Mouse (Mus musculus): ENCODE results near the gene Hspb7. TPM values are rescaled to one million over a fixed set of nuclear protein-coding genes. Genes with fewer than 3 reads are reported as not detected.

Hspb7 gene
- polyA plus RNA-seq, 1 experiment from 2014 or later, result 266 TPM

GRCm38 (mm10) chr4:141446211-141446610, 25.6 kb downstream of the Hspb7 start:
- Histone ChIP-seq H3K9me3 (ENCODE audit: control insufficient read depth, low read length) (no peaks in the 10 kb centered on the region), H3K27me3 (ENCODE audit: control insufficient read depth, insufficient read depth, low read length) (no peaks in the 10 kb centered on the region), H3K9ac (ENCODE audit: low read length) (no peak overlapping the region), H3K4me2 (ENCODE audit: low read length) (no peak overlapping the region), H3K4me1 (ENCODE audit: control insufficient read depth in 2 of 2, insufficient read depth in 2 of 2, low read length in 2 of 2) (peaks cover 7 to 21% of the 10 kb centered on the region in 2 experiments), H3K4me3 (ENCODE audit: control insufficient read depth in 1 of 2, insufficient read depth in 1 of 2, low read depth in 1 of 2, low read length in 2 of 2) (no peak overlapping the region), H3K36me3 (ENCODE audit: control insufficient read depth, insufficient read depth, low read length) (peaks cover 31% of the 10 kb centered on the region), H3K27ac (replicated peaks in 1 of 2; ENCODE audit: control insufficient read depth in 1 of 2, insufficient read depth in 1 of 2, low read depth in 2 of 2, low read length in 2 of 2) (no peak overlapping the region)
- ATAC-seq (ENCODE audit: insufficient number of reproducible peaks, insufficient read depth, low FRiP score, low read depth), result no peak
- 60% methylated on average over 7 of the region's 7 CpGs for WGBS

GRCm38 (mm10) chr4:141451251-141451650, 30.7 kb downstream of the Hspb7 start:
- Histone ChIP-seq H3K9ac (ENCODE audit: low read length) (no peak overlapping the region), H3K4me1 (ENCODE audit: control insufficient read depth in 2 of 2, insufficient read depth in 2 of 2, low read length in 2 of 2) (no peaks in the 10 kb centered on the region; a peak in 2 of 4 replicates), H3K27me3 (ENCODE audit: control insufficient read depth, insufficient read depth, low read length) (no peaks in the 10 kb centered on the region), H3K4me3 (ENCODE audit: control insufficient read depth in 1 of 2, insufficient read depth in 1 of 2, low read depth in 1 of 2, low read length in 2 of 2) (no peak overlapping the region), H3K9me3 (ENCODE audit: control insufficient read depth, low read length) (no peaks in the 10 kb centered on the region), H3K4me2 (ENCODE audit: low read length) (no peak overlapping the region), H3K27ac (replicated peaks in 1 of 2; ENCODE audit: control insufficient read depth in 1 of 2, insufficient read depth in 1 of 2, low read depth in 2 of 2, low read length in 2 of 2) (no peak overlapping the region), H3K36me3 (ENCODE audit: control insufficient read depth, insufficient read depth, low read length) (peaks cover 49% of the 10 kb centered on the region)
- ATAC-seq (ENCODE audit: insufficient number of reproducible peaks, insufficient read depth, low FRiP score, low read depth), result no peak
- WGBS, result 84% methylated on average over 2 of the region's 2 CpGs

DNA sequence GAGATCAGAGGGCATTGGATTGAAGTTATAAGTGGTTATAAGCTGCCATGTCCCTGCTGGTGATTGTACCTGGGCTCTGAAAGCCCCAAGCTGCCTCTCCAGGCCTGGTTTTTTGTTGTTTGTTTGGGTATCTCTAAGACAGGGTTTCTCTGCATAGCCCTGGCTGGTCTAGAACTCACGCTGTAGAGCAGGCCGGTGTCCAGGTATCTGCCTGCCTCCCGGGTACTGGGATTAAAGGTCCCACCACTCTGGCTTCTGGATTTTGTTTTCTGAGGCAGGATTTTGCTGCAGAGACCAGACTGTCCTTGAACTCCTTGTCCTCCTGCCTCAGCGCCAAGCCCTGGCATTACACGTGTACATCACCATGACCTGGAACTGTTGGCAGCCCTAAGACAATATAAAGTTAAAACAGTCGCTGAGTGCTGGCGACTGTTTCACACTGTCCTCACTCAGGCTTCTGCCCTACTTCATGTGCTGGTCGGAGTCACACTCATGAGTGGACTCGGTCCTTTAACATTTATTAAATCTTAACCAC, 31.4 kb downstream of the Hspb7 start:
- 94% methylated on average over 9 of the region's 9 CpGs for WGBS
- H3K27ac ChIP-seq (replicated peaks in 1 of 2; ENCODE audit: control insufficient read depth in 1 of 2, insufficient read depth in 1 of 2, low read depth in 2 of 2, low read length in 2 of 2), result no peak overlapping the region
- no peak overlapping the region for H3K4me3 ChIP-seq (ENCODE audit: control insufficient read depth in 1 of 2, insufficient read depth in 1 of 2, low read depth in 1 of 2, low read length in 2 of 2)
- no peaks in the 10 kb centered on the region for H3K9me3 ChIP-seq (ENCODE audit: control insufficient read depth, low read length)
- H3K9ac ChIP-seq (ENCODE audit: low read length), result no peak overlapping the region
- H3K4me1 ChIP-seq (ENCODE audit: control insufficient read depth in 2 of 2, insufficient read depth in 2 of 2, low read length in 2 of 2), result no peaks in the 10 kb centered on the region
- no peak for ATAC-seq (ENCODE audit: insufficient number of reproducible peaks, insufficient read depth, low FRiP score, low read depth)
- H3K36me3 ChIP-seq (ENCODE audit: control insufficient read depth, insufficient read depth, low read length), result peaks cover 45% of the 10 kb centered on the region
- no peaks in the 10 kb centered on the region for H3K27me3 ChIP-seq (ENCODE audit: control insufficient read depth, insufficient read depth, low read length)
- no peak overlapping the region for H3K4me2 ChIP-seq (ENCODE audit: low read length)

DNA sequence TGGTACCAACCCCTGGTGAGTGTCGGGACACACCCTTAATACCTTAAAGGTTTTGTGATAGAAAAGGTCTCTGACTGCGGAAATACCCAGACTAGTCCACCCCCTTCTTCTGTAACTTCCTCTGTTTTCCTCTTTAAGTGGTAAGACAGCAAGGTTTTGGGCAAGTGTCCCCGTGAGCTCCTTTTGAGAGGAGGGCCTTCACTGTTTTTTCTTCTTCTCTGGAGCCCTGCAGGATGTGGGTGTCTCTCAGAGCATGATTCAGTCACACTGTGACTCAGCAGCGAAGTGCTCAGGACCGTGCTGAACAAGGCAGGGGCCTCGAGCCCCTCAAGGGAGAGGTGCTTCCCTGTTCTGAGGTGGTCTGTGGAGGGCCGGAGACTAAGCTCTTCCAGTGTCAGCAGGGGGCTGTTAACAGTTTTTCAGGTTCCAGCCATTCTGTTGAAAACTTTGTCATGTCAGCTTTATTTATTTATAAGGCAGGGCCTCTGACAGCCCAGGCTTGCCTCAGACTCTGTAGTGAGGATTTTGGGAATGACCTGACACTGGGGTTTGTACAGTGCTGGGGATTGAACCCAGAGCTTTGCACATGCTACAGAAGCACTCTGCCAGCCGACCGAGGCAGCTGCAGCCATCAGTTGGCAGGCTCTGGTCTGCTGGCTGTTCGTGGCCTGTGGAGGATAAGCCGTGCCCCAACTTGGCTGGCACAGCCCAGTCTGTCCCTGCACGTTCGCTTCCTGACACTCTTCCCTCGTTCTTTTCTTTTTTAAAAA, 34.2 kb downstream of the Hspb7 start:
- 71% methylated on average over 14 of the region's 14 CpGs for WGBS
- H3K27ac ChIP-seq (replicated peaks in 1 of 2; ENCODE audit: control insufficient read depth in 1 of 2, insufficient read depth in 1 of 2, low read depth in 2 of 2, low read length in 2 of 2), result no peak overlapping the region
- ATAC-seq (ENCODE audit: insufficient number of reproducible peaks, insufficient read depth, low FRiP score, low read depth), result no peak
- H3K36me3 ChIP-seq (ENCODE audit: control insufficient read depth, insufficient read depth, low read length), result peaks cover 23% of the 10 kb centered on the region
- H3K27me3 ChIP-seq (ENCODE audit: control insufficient read depth, insufficient read depth, low read length), result no peaks in the 10 kb centered on the region
- H3K4me2 ChIP-seq (ENCODE audit: low read length), result no peak overlapping the region
- no peak overlapping the region for H3K9ac ChIP-seq (ENCODE audit: low read length)
- H3K4me1 ChIP-seq (ENCODE audit: control insufficient read depth in 2 of 2, insufficient read depth in 2 of 2, low read length in 2 of 2), result peaks cover 2 to 13% of the 10 kb centered on the region in 2 experiments; a peak in 2 of 4 replicates
- no peak overlapping the region for H3K4me3 ChIP-seq (ENCODE audit: control insufficient read depth in 1 of 2, insufficient read depth in 1 of 2, low read depth in 1 of 2, low read length in 2 of 2)
- H3K9me3 ChIP-seq (ENCODE audit: control insufficient read depth, low read length), result no peaks in the 10 kb centered on the region

GRCm38 (mm10) chr4:141455526-141455925, 34.9 kb downstream of the Hspb7 start:
- no peak for ATAC-seq (ENCODE audit: insufficient number of reproducible peaks, insufficient read depth, low FRiP score, low read depth)
- 79% methylated on average over 4 of the region's 4 CpGs for WGBS
- Histone ChIP-seq H3K27me3 (ENCODE audit: control insufficient read depth, insufficient read depth, low read length) (no peaks in the 10 kb centered on the region), H3K9me3 (ENCODE audit: control insufficient read depth, low read length) (no peaks in the 10 kb centered on the region), H3K9ac (ENCODE audit: low read length) (no peak overlapping the region), H3K36me3 (ENCODE audit: control insufficient read depth, insufficient read depth, low read length) (peaks cover 23% of the 10 kb centered on the region), H3K4me3 (ENCODE audit: control insufficient read depth in 1 of 2, insufficient read depth in 1 of 2, low read depth in 1 of 2, low read length in 2 of 2) (no peak overlapping the region), H3K27ac (replicated peaks in 1 of 2; ENCODE audit: control insufficient read depth in 1 of 2, insufficient read depth in 1 of 2, low read depth in 2 of 2, low read length in 2 of 2) (no peak overlapping the region), H3K4me2 (ENCODE audit: low read length) (no peak overlapping the region), H3K4me1 (ENCODE audit: control insufficient read depth in 2 of 2, insufficient read depth in 2 of 2, low read length in 2 of 2) (peaks cover 2 to 13% of the 10 kb centered on the region in 2 experiments; a peak in 2 of 4 replicates)

DNA sequence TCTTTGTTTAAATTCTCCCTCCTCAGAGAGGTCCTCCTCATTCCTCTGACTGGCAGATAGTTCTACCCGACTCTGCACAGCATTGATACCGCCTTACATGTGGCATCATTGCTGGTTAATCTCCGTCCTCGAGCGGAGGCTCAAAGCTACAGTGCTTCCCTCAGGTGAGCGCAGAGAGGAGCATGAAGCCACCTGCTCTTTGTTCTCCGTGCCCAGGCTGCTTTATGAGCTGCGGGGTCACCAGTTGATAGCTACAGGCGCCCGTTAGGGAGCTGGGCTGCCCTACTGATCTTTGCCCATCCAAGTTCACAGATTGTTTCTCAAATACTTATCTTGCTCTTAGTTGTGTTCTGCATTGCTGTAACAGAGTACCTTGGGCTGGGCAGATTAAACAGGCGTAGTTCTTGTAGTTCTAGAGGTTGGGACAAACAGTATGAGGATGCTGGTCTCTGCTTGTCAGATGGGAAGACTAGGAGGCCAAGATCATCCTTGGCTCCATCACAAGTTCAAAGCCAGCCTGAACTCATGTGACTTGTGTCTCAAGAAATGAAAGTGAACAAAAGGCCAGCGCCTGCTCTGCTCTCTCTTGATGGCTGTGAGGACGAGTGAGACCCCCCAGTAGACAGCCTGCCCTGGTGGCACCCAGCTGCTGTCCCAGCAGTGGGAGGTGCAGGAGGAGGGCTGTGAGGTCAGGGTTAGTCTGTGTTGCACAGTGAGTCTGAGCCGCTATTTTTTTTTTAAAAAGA, 35.8 kb downstream of the Hspb7 start:
- H3K36me3 ChIP-seq (ENCODE audit: control insufficient read depth, insufficient read depth, low read length), result peaks cover 16% of the 10 kb centered on the region
- H3K27ac ChIP-seq (replicated peaks in 1 of 2; ENCODE audit: control insufficient read depth in 1 of 2, insufficient read depth in 1 of 2, low read depth in 2 of 2, low read length in 2 of 2), result no peak overlapping the region
- no peaks in the 10 kb centered on the region for H3K27me3 ChIP-seq (ENCODE audit: control insufficient read depth, insufficient read depth, low read length)
- no peak for ATAC-seq (ENCODE audit: insufficient number of reproducible peaks, insufficient read depth, low FRiP score, low read depth)
- no peaks in the 10 kb centered on the region for H3K9me3 ChIP-seq (ENCODE audit: control insufficient read depth, low read length)
- 93% methylated on average over 14 of the region's 14 CpGs for WGBS
- no peak overlapping the region for H3K4me3 ChIP-seq (ENCODE audit: control insufficient read depth in 1 of 2, insufficient read depth in 1 of 2, low read depth in 1 of 2, low read length in 2 of 2)
- peaks cover 2 to 13% of the 10 kb centered on the region in 2 experiments; a peak in 2 of 4 replicates for H3K4me1 ChIP-seq (ENCODE audit: control insufficient read depth in 2 of 2, insufficient read depth in 2 of 2, low read length in 2 of 2)
- no peak overlapping the region for H3K9ac ChIP-seq (ENCODE audit: low read length)
- H3K4me2 ChIP-seq (ENCODE audit: low read length), result no peak overlapping the region

DNA sequence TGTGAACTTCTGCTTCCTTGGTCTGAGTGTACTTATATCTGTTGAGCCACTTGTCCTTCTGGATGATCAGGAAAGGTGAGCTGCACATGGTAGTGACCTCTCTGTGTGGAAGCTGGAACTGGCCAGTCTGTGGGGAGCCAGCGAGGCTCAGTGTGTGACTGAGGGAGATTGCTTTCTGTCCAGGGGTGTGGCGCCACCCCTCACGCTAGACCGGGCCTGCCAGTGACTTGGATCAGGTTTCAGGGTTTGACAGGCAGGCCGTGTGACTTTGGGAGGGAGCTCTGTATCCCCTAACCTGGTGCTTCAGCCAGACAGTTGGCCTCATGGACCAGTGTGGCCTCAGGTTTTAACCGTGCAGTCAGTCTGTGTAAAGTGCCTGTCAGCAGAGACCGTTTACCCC, 37.7 kb downstream of the Hspb7 start:
- Histone ChIP-seq H3K36me3 (ENCODE audit: control insufficient read depth, insufficient read depth, low read length) (peaks cover 18% of the 10 kb centered on the region), H3K9me3 (ENCODE audit: control insufficient read depth, low read length) (no peaks in the 10 kb centered on the region), H3K4me1 (ENCODE audit: control insufficient read depth in 2 of 2, insufficient read depth in 2 of 2, low read length in 2 of 2) (peaks cover 2 to 13% of the 10 kb centered on the region in 2 experiments; a peak in 2 of 4 replicates), H3K9ac (ENCODE audit: low read length) (peak overlapping the region; percentile 38; the same call in 1 of the 2 replicates), H3K27me3 (ENCODE audit: control insufficient read depth, insufficient read depth, low read length) (no peaks in the 10 kb centered on the region), H3K4me3 (ENCODE audit: control insufficient read depth in 1 of 2, insufficient read depth in 1 of 2, low read depth in 1 of 2, low read length in 2 of 2) (no peak overlapping the region), H3K27ac (replicated peaks in 1 of 2; ENCODE audit: control insufficient read depth in 1 of 2, insufficient read depth in 1 of 2, low read depth in 2 of 2, low read length in 2 of 2) (peak overlapping the region in 1 of 2 experiments; percentile 31; a peak in 1 of 4 replicates), H3K4me2 (ENCODE audit: low read length) (no peak overlapping the region)
- peak; percentile 65; the same call in 1 of the 2 replicates for ATAC-seq (ENCODE audit: insufficient number of reproducible peaks, insufficient read depth, low FRiP score, low read depth)
- 18% methylated on average over 7 of the region's 7 CpGs for WGBS
